8 mouse cellular contexts compared by ENCODE assay signal in genomic region chr10:76237341-76238225, GRCm38 (mm10). TPM values are rescaled to one million over a fixed set of nuclear protein-coding genes. Genes with fewer than 3 reads are reported as not detected.
A peak's percentile ranks its signal among the peaks of the same experiment; 100 is the strongest.
DNase-seq lines count a peak whose midpoint lies in the region; ATAC-seq and TF ChIP-seq lines count a peak whose summit lies in the region.

Gene Prmt2, minus strand, starts transcription at chr10:76237865.

- no peaks in the 10 kb centered on the region for H3K27me3 ChIP-seq in hindbrain, postnatal 0 days (ENCODE audit: insufficient read depth, low read length)

- peak; percentile 96 for DNase-seq in ZHBTc4 (ENCODE audit: low read depth, low spot score)
- peak; percentile 93 for DNase-seq in gastrocnemius, adult 2 months
- peak; percentile 98 for DNase-seq in hindbrain, postnatal 0 days (ENCODE audit: low spot score)
- peak; percentile 89 for DNase-seq in left cerebral cortex, adult 2 months (ENCODE audit: extremely low spot score in 1 of 2, low spot score in 2 of 2)
- DNase-seq in right cerebral cortex, adult 2 months (ENCODE audit: low spot score in 2 of 2): peak; percentile 89
- DNase-seq in urinary bladder, postnatal 14 days (ENCODE audit: low spot score): peak; percentile 91

- peak; percentile 30; the same call in 1 of the 2 replicates for TF ChIP-seq CTCF in gastrocnemius, adult 2 months (IDR thresholded peaks at IDR 0.05)
- TF ChIP-seq CTCF in hindbrain, postnatal 0 days (IDR thresholded peaks at IDR 0.05; ENCODE audit: low read depth): peak; percentile 54
- TF ChIP-seq CTCF in left cerebral cortex, adult 2 months (IDR thresholded peaks at IDR 0.05): peak; percentile 26

- peak within 1 kb of the TSS; percentile 84 for H3K9ac ChIP-seq in hindbrain, postnatal 0 days (replicated peaks; ENCODE audit: low read length)

- peak within 1 kb of the TSS; percentile 88 for H3K27ac ChIP-seq in gastrocnemius, adult 2 months
- peak within 1 kb of the TSS; percentile 87 for H3K27ac ChIP-seq in hindbrain, postnatal 0 days
- peak within 1 kb of the TSS; percentile 89 for H3K27ac ChIP-seq in left cerebral cortex, adult 2 months

- H3K4me2 ChIP-seq in hindbrain, postnatal 0 days (ENCODE audit: low read depth, low read length): peak within 1 kb of the TSS; percentile 77

- no peaks in the 10 kb centered on the region for H3K36me3 ChIP-seq in hindbrain, postnatal 0 days (ENCODE audit: insufficient read depth, low read length)

- H3K4me1 ChIP-seq in hindbrain, postnatal 0 days (ENCODE audit: insufficient read depth, low read length): peaks cover 14% of the 10 kb centered on the region

- intact Hi-C loops in gastrocnemius, adult 2 months (cut with DNase I): no loop called here
- intact Hi-C loops in left cerebral cortex, adult 2 months (cut with DNase I): no loop called here

- under 1% methylated on average over 47 of the region's 47 CpGs for WGBS in hindbrain, postnatal 0 days

- H3K4me3 ChIP-seq in gastrocnemius, adult 2 months: peak within 1 kb of the TSS; percentile 87
- peak within 1 kb of the TSS; percentile 77 for H3K4me3 ChIP-seq in hindbrain, postnatal 0 days (ENCODE audit: low read length)
- peak within 1 kb of the TSS; percentile 80 for H3K4me3 ChIP-seq in left cerebral cortex, adult 2 months

- H3K9me3 ChIP-seq in hindbrain, postnatal 0 days (ENCODE audit: low read length): no peaks in the 10 kb centered on the region

- peak; percentile 95 for ATAC-seq in common myeloid progenitor, adult 5-6 weeks (replicated peaks; ENCODE audit: low read depth, poor library complexity, severe bottlenecking)
- ATAC-seq in hindbrain, postnatal 0 days: peak; percentile 99
- ATAC-seq in megakaryocyte, adult 5-6 weeks (ENCODE audit: poor library complexity, severe bottlenecking): peak; percentile 94

RNA-seq across cellular contexts. Expression of gene Prmt2, which starts in this region (rescaled TPM):
- 1.5 and 2.1 TPM in 2 replicates for total RNA-seq in common myeloid progenitor, adult 5-6 weeks (2017)
- total RNA-seq in gastrocnemius, adult 2 months (2021): 1 to 10 TPM; 2.4 to 4.0 TPM
- total RNA-seq in hindbrain, postnatal 0 days (2014; rRNA removed): 148 and 174 TPM in 2 replicates
- polyA plus RNA-seq in hindbrain, postnatal 0 days (2015; fragmentation: Nextera tagmentation; extraction: Ambion mirVana): 245 and 250 TPM in 2 replicates
- total RNA-seq in left cerebral cortex, adult 2 months (2021): 10 to 100 TPM; 58.4 to 63.9 TPM
- 1.7 and 2.3 TPM in 2 replicates for total RNA-seq in megakaryocyte, adult 5-6 weeks (2015)
- 1.3 and 2.0 TPM in 2 replicates for total RNA-seq in megakaryocyte, adult 5-6 weeks (2017)

Comparison
In these comparisons a context has a peak if more than half of its experiments do, and no peak if none do; other contexts are left out.
1. Peak in every context shown above with its lines: DNase-seq, ATAC-seq, H3K4me3 ChIP-seq and H3K27ac ChIP-seq.
2. RNA of gene Prmt2 (total RNA-seq): 148 to 174 TPM in hindbrain, postnatal 0 days and 58.4 to 63.9 TPM in left cerebral cortex, adult 2 months; 2.4 to 4.0 TPM in gastrocnemius, adult 2 months, 1.5 to 2.1 TPM in common myeloid progenitor, adult 5-6 weeks and 1.3 to 2.3 TPM in megakaryocyte, adult 5-6 weeks; every median in the first group is over 10 times any median in the second.